Mouse (Mus musculus) cortical plate, adult 2 months (tissue): ENCODE results near the gene Ablim1.

Experiments used
- CTCF ChIP-seq: fragments of 200-500 bp; IDR thresholded peaks from 2 replicates; pipeline ENCODE4 v1.5.1; 2011; ENCODE audit warnings: mild to moderate bottlenecking, control low read depth, low read length; ENCODE audit not compliant: insufficient read depth; ENCODE audit errors: extremely low read depth
- POLR2A ChIP-seq: fragments of 200-500 bp; IDR thresholded peaks from 2 replicates; pipeline ENCODE4 v1.6.1; 2011; ENCODE audit warnings: mild to moderate bottlenecking, low read length, control low read depth; ENCODE audit not compliant: insufficient read depth; ENCODE audit errors: extremely low read depth

DNA sequence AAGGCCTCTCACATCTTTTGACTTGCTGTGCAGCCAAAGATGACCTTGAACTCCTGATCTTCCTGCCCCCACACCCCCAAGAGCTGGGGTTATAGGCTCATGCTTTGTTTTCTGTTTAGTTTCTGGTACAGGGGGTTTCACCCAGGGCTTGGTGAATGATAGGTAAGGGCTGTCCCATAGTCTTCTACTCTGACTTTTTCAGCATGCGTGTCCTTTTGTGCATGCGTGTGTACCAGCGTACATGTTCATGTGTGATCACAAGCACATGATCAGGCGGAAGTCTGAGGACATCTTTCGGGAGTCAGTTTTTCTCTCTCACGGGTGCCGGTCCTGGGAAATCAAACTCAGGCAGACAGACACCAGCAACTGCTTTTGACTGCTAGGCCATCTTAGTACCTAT is 48.8 kb upstream of the Ablim1 start:
- TF ChIP-seq CTCF (no peak), POLR2A (no peak)
